Mouse (Mus musculus): Measurements from ENCODE around the gene Foxn2.

DNA sequence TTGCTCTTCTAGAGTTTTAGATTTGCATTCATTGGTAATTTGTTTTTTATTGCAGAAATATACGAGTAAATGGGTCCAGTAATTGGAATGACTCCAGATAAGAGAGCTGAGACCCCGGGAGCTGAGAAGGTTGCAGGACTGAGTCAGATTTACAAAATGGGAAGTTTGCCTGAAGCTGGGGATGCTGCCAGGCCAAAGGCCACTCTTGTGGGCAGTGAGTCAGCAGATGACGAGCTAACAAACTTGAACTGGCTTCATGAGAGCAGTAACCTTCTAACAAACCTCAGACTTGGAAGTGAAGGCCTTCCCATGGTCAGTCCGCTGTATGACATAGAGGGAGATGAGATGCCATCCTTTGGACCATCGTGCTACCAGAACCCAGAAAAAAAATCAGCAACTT lies 22.1 kb downstream of the Foxn2 start:
- TF ChIP-seq CTCF (IDR thresholded peaks at IDR 0.05; ENCODE audit: low read depth): no peak
- TF ChIP-seq EP300 (IDR thresholded peaks at IDR 0.05; ENCODE audit: low read depth): no peak

Data from liver, embryonic 14.5 days (tissue).